Mouse (Mus musculus): ENCODE data around the gene Frmd4b. TPM values are rescaled to one million over a fixed set of nuclear protein-coding genes. Genes with fewer than 3 reads are reported as not detected.

Gene Frmd4b
- total RNA-seq, 2 experiments from 2014 or later: 21.7 to 23.5 TPM

DNA sequence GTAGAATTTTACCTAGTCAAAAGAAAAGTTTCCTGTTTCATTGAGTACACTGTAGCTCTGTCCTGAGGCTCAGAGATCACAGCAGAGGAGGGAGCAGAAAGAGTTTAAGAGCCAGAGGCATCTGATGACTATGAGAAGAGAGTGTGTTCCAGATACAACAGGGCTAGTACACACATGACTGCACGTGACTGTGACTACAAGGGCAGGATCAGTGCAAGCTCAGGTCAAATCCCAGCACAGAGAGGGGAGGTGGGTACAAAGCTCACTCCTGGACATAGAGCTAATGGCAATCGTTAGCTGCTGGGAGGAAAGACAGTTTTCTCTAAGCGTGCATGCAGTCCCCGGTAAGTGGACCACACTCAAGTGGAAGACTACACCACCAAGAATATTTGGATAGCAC lies 37.6 kb downstream of the Frmd4b start:
- no peak for DNase-seq

DNA sequence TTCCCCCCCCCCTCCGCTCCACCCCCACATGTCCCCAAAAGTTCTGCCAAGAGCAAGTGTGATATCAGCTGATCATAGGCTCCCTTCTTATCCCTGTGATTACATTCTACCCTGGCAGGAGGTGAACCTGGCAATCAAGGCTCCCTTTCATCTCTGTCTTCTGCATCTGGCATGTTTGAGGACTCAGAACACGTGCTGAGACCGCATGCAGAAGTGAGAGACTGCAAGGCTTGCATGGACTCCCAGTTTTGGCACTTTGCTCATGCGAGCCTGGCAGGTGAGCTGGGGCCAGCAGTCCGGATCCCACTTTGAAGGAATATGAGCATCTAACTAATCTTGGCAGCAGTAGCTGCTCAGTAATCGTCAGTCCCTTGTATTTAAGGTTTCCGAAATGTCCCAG lies 39.1 kb downstream of the Frmd4b start:
- DNase-seq: no peak

- DNase-seq: no peak
These were observed 40.0 kb downstream of the Frmd4b start for GRCm38 (mm10) chr6:97577349-97577748.

- peak; percentile 32 for DNase-seq
These were observed 40.6 kb downstream of the Frmd4b start for GRCm38 (mm10) chr6:97576565-97577346.

DNA sequence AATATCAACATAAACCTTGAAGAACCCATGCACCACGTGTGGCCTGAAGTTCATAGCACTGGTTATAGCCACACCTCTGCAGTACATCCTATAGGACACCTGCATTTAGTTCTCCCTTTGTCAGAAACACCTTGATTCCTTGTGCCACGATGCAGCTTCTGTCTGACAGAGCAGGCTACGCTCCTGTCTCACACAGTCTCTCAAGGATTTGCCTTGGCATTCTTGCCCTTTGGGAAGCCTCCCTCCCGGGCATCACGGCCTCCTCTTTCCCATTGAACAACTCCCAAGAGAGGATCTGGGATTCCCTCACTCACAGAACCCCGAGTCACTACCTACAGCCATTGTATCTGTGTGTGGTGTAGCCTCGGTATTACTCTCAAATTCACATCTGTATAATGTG lies 41.2 kb downstream of the Frmd4b start:
- no peak for DNase-seq

DNA sequence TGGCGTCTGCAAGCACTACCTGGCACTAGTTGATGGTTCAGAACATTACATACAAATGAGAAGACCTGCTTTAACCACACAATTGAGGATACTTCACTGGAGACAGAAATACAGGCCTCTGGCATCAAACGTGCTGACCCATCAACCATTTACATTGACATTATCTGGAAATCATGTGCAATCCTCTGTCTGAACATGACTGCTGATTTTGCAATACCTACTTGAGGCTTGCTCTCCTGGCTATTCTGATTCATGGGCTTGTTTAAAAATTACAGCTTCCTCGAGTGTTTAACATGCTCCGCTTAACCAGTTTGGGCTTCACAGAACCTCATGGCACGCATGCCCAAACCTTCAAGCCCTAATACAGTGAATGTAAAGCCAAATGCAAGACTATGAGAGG lies 42.4 kb downstream of the Frmd4b start:
- no peak for DNase-seq

DNA sequence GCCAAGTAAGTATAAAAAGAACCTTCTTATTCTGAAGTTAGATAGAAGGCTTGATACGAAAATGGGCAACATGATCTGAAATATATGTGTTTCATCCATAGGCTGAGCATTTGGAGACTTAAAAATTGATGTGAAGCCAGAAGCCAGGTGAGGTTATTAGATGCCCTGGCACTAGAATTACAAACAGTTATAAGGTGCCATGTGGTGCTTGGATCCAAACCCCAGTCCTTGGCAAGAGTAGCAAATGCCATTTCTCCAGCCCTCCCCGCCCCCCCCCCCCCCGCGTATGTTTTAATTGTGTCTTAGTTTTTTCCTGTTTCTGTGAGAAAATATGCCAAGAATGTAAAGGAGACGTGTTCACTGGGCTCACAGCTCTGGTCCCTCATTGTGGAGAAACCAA lies 45.1 kb downstream of the Frmd4b start:
- DNase-seq: no peak

DNA sequence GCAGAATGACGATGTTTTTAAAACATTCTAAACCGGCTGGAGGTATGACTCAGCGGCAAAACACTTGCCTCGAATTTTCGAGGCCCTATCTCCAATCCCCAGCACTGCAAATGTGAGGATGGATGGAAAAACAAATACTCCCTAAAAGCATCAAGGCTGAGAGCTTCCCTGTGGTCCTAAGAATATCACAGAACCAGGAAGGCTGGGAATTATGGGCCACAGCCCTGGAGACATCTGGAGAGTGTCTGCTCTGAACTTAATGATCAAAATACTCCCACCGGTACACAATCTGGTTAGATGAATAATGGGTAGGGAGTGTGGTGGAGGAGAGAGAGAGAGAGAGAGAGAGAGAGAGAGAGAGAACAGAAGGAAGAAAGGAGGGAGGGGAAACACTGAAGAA lies 48.8 kb downstream of the Frmd4b start:
- DNase-seq: no peak

GRCm38 (mm10) chr6:97566746-97567145 lies 50.6 kb downstream of the Frmd4b start:
- DNase-seq: no peak

GRCm38 (mm10) chr6:97557147-97557546 lies 60.2 kb downstream of the Frmd4b start:
- no peak for DNase-seq

DNA sequence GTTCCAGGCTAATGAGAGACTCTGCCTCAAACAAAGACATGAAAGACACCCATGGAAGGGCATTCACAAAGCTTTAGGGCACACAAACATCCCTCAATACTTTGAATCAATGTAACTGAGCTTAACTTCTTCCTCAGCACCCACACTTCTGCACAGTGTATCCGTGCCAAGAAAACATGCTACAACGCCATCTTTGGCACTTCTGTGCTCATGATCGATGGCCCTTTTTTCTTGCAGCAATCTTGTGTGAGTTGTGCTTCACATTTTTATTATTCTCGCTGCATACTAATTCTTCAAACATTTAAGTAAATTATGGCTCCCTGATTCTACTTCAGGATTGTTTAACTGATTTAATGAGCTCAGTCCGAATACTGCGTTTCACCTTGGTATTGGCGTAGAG lies 61.7 kb downstream of the Frmd4b start:
- no peak for DNase-seq

DNA sequence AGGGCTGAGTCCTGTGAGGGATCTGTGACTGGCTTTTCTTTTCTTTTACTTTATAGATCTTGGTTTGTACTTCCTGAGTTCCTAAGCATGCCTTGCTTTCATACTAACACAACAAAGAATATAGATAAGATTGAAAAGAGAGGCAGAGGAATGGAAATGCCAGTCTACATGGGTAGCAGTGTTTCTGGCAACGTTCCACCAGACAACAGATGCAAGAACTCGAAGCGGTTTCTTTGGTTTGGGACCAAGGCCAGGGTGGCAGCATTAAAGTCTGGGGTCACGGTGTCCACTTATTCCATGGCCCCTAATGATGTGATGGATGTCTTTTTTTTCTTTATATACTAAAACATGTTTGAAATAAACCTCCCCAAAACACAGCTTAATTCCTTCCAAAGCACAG lies 63.9 kb downstream of the Frmd4b start:
- DNase-seq: no peak

DNA sequence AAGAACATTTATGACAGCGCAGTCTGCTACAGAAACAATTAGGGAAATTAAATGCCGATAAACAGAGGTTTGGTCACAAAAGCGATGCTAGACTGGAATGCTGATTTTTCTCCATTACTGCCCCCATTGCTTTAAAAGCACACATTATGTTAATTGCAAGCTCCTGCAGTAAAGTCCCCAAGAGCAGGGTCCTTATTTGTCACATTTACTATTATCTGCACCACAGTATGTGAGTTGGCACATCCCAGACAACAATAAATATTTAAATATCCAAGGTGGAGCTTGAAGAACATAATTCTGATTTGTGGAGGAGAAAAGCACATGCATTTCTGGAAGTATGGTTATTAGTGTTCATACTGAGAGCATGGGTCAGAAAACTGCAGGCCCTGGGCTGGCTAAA lies 64.8 kb downstream of the Frmd4b start:
- DNase-seq: no peak

GRCm38 (mm10) chr6:97551884-97552283 lies 65.5 kb downstream of the Frmd4b start:
- DNase-seq: no peak

GRCm38 (mm10) chr6:97551161-97551560 lies 66.2 kb downstream of the Frmd4b start:
- no peak for DNase-seq

DNA sequence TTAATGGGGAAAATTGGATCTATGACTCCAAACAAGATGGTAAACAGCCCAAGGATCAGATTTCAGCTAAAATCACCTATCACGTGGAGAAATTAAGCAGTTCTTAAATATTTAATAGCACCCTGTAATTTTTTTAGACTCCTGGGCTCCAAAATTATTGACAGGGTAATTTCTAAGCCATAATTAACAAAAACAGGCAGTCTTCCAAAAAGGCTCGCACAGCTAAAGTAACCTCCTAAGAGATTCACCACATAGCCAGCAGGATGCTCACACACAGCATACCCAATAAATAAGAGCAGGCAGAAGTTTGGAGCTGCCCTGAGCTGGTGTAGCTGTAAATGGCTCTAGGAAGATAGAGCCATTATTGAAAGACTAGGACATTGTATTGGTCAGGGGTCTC lies 76.9 kb downstream of the Frmd4b start:
- no peak for DNase-seq

- peak; percentile 45 for DNase-seq
These were observed 81.4 kb downstream of the Frmd4b start for GRCm38 (mm10) chr6:97535763-97536445.

DNA sequence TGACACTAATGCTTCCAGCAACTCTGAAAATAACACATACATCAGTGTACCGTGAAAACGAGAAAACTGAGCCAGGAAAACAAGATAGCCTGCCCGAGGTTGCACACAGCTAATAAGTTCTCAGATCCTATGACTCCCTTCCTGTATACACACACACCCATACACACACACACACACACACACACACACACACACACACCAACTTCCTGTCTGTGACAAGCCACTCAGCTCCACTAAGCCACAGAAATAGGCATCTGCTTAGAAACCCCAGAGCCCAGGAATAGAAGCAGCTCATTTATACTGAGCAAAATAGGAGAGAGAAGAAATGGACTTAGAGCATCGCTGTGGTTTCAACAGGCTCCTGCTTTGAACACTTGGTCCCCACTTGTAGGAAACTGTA lies 86.3 kb downstream of the Frmd4b start:
- no peak for DNase-seq

- DNase-seq: no peak
These were observed 88.2 kb downstream of the Frmd4b start for GRCm38 (mm10) chr6:97528961-97529680.

DNA sequence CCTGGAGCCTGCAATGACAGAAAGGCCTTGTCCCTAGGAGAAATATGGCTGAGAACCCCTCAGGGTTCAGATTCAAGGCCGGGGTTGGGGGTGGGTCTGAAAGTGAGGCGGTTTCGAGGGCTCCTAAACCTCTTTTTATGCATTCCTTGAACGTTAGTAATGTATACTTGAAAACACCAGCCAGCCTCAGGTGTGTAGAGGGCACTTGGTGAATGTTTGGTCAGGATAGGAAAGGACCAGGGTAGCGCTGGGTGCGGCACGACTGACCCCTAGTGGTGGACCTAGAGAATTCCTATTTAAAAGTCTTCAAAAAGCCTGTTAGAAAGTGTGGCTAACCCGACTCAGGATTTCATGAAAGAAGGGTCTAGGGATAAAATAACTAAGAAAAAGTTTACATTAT lies 91.2 kb downstream of the Frmd4b start:
- DNase-seq: peak; percentile 65

GRCm38 (mm10) chr6:97523118-97523517 lies 94.2 kb downstream of the Frmd4b start:
- peak; percentile 85 for DNase-seq

- DNase-seq: peak; percentile 19
These were observed 95.9 kb downstream of the Frmd4b start for GRCm38 (mm10) chr6:97521279-97522038.

- no peak for DNase-seq
These were observed 96.8 kb downstream of the Frmd4b start for GRCm38 (mm10) chr6:97520566-97520965.

Data from heart, postnatal 4 days (tissue).